Mouse (Mus musculus) stomach, embryonic 16.5 days (tissue): ENCODE results near the gene Oit1. TPM values are rescaled to one million over a fixed set of nuclear protein-coding genes. Genes with fewer than 3 reads are reported as not detected.

Source experiments
- ATAC-seq: fragments of 200-750 bp; cut with Nextera tagmentation; 2 replicates; pipeline ENCODE4 v1.8.0; 2017; ENCODE audit warnings: moderate number of reproducible peaks, moderate TSS enrichment; ENCODE audit not compliant: insufficient read depth, low FRiP score
- H3K27ac ChIP-seq: fragments of 300-500 bp; sonication (generic); 2 replicates; pipeline ENCODE4 v1.5.1; 2014; ENCODE audit warnings: low read length
- H3K27me3 ChIP-seq: fragments of 300-500 bp; sonication (generic); 2 replicates; pipeline ENCODE4 v1.6.1; 2014; ENCODE audit warnings: low read length, control low read depth, mixed read lengths; ENCODE audit not compliant: control insufficient read depth, insufficient read depth
- H3K36me3 ChIP-seq: fragments of 300-500 bp; sonication (generic); 2 replicates; pipeline ENCODE4 v1.6.1; 2014; ENCODE audit warnings: low read length; ENCODE audit not compliant: control insufficient read depth, insufficient read depth
- H3K4me1 ChIP-seq: fragments of 300-500 bp; sonication (generic); 2 replicates; pipeline ENCODE4 v1.6.1; 2014; ENCODE audit warnings: low read length, control low read depth, mixed read lengths; ENCODE audit not compliant: control insufficient read depth, insufficient read depth
- H3K4me2 ChIP-seq: fragments of 300-500 bp; sonication (generic); 2 replicates; pipeline ENCODE4 v1.6.1; 2014; ENCODE audit warnings: low read depth, low read length, mixed read lengths
- H3K4me3 ChIP-seq: fragments of 300-500 bp; sonication (generic); replicated peaks from 2 replicates; pipeline ENCODE4 v1.5.1; 2014; ENCODE audit warnings: mild to moderate bottlenecking, low read length
- H3K9ac ChIP-seq: fragments of 300-500 bp; sonication (generic); 2 replicates; pipeline ENCODE4 v1.6.1; 2014; ENCODE audit warnings: low read length
- H3K9me3 ChIP-seq: fragments of 300-500 bp; sonication (generic); replicated peaks from 2 replicates; pipeline ENCODE4 v1.6.1; 2016; ENCODE audit warnings: low read length, control low read depth; ENCODE audit not compliant: control insufficient read depth
- WGBS: fragments of 180-500 bp; shearing (Covaris S2); extraction: QIAGEN DNeasy Blood & Tissue Kit; methylation state at CpG from one replicate; pipeline ENCODE4 v1.1.7; 2014; 5-methylcytosine and 5-hydroxymethylcytosine counted together
- polyA plus RNA-seq: library from polyadenylated mRNA; unstranded; fragments of >200 nt; fragmentation: Nextera tagmentation; extraction: Ambion mirVana; gene quantifications from 2 replicates; pipeline ENCODE4 v1.2.1, GENCODE M21; 2015

The Oit1 gene
- polyA plus RNA-seq, result 27.6 and 39.6 TPM in 2 replicates

DNA sequence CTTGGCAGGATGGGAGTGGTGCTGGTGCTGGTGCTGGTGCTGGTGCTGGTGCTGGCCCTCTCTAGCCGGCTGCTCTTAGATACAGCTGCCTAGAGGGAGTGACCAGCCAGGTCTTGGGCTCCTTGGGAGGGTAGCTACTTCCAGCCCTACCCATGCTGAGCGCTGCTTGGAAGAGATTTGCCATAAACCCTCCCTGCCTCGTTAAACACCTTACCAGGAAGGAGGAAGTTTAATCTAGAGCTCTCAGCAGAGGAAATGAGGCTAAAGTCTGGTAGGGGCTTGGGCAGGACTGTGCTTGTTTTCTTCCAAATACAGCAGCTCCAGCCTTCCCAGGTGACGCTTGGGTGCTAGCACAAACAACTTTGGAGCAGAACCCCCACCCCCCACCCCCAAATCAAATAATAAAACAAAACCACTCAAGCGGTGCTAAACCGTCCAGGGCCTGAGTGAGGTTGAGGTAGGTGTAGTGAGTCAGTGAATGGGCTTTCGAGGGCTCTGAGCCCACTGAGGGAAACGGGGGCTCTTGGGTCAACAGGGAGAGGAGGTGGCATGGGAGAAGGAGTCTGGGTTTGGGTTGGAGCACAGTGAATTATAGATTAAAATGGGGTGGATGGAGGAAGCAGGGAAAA, at the start of gene Oit1:
Oit1 (minus strand) TSS at position 70 of the 629 bp plus-strand sequence.
- 53% methylated on average over 8 of the region's 8 CpGs for WGBS
- Histone ChIP-seq H3K4me1 (no peaks in the 10 kb centered on the region), H3K9me3 (no peaks in the 10 kb centered on the region), H3K27me3 (no peaks in the 10 kb centered on the region), H3K27ac (peak within 1 kb of the TSS; percentile 55), H3K9ac (no peak within 1 kb of the TSS), H3K4me2 (peak within 1 kb of the TSS; percentile 25), H3K36me3 (no peaks in the 10 kb centered on the region), H3K4me3 (peak within 1 kb of the TSS; percentile 16)
- peak; percentile 86 for ATAC-seq

DNA sequence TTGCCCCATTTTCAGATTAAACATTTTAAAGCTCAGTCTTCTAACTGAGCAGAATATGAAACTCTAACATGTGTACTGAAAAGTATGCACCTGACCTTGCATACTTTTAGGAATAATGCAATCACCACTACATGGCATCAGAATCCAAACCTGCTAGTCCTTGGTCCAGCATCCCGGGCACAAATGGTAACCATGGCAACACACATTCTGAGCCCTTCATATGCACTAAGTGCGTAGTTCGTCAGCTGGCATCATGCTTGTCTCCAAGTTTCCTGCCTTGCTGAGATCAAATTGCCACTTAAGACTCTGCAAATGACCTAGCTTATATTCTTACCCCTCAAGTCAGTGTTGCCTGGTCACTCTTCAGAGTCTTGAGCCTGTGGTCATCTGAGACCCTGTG, 44.3 kb upstream of the Oit1 start:
- Histone ChIP-seq H3K4me3 (no peak overlapping the region), H3K27me3 (no peaks in the 10 kb centered on the region), H3K36me3 (no peaks in the 10 kb centered on the region), H3K9ac (no peak overlapping the region), H3K9me3 (no peaks in the 10 kb centered on the region), H3K4me1 (no peaks in the 10 kb centered on the region), H3K27ac (no peak overlapping the region), H3K4me2 (no peak overlapping the region)
- WGBS, result 87% methylated on average over 3 of the region's 3 CpGs
- ATAC-seq, result no peak

DNA sequence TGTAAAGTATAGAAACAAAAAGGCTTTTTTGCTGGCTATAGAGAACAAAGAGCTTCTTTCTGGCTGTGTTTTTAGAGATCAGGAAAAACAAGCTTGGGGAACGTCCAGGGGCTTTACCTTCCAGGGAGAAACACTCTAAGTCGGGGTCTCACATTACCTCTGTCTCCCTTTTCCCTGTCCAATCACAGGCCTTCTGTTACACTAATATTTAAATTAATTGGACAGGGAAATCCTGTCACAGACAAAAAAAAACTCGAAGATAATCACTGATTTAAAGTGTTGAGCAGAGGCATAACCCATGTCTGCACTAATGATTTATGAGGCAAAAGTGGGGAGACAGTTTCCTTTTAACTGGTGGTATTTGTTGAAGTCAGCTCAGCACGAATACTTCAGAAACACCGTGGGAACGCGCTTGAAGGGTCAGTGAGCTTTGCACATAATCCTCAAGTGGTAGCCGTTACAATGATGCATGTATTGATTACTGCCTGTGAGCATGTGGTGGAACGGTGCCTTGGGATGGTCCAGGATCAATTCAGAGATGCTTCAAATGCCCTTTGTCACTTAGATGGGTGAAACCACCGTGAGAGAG, 42.7 kb upstream of the Oit1 start:
- no peak for ATAC-seq
- Histone ChIP-seq H3K9me3 (no peaks in the 10 kb centered on the region), H3K27me3 (no peaks in the 10 kb centered on the region), H3K4me2 (peak overlapping the region; percentile 29; the same call in 1 of the 2 replicates), H3K36me3 (no peaks in the 10 kb centered on the region), H3K9ac (no peak overlapping the region), H3K4me1 (no peaks in the 10 kb centered on the region), H3K27ac (no peak overlapping the region), H3K4me3 (no peak overlapping the region)
- 12% methylated on average over 10 of the region's 10 CpGs for WGBS

DNA sequence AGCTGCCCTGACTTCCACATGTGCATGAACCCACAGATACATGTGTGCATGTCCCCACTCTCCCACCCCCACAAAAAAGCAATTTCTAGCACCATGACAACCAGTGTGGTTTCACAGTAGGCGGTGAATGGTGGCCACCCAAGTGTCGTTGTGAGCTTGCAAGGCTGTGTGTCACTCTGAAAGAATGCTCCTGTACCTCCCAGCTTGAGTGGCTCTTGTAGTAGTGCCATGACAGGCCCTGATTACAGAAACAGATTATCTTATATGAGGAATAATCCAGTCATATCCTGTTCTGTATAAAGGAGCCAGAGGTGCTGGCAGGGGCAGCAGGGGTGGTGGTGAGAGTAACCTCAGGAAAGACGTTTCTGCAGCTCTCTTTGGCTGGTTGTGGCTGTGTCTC, 40.1 kb upstream of the Oit1 start:
- Histone ChIP-seq H3K27ac (no peak overlapping the region), H3K4me3 (no peak overlapping the region), H3K9ac (no peak overlapping the region), H3K9me3 (no peaks in the 10 kb centered on the region), H3K27me3 (no peaks in the 10 kb centered on the region), H3K4me1 (no peaks in the 10 kb centered on the region), H3K4me2 (no peak overlapping the region), H3K36me3 (no peaks in the 10 kb centered on the region)
- 50% methylated on average over 3 of the region's 3 CpGs for WGBS
- ATAC-seq, result no peak

DNA sequence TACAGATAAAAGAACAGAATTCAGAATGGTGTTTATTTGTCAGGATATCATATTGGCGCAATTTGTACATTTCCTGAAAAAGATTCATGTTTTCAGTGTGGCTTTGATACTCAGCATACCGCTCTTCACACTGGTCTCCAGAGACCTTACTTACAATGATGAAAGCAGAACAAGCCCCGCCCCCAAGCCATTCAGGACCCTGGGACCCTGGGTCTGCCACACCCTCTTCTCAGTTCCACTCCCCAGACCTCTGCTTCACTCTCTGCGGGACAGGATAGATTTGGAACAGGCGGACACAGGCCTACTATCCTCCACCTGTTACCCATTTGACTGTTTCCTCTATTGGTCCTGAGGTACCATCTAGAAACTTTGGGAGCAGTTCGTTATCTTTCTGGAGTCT, 27.4 kb upstream of the Oit1 start:
- 67% methylated on average over 6 of the region's 6 CpGs for WGBS
- ATAC-seq, result no peak
- Histone ChIP-seq H3K27me3 (no peaks in the 10 kb centered on the region), H3K4me3 (no peak overlapping the region), H3K4me1 (no peaks in the 10 kb centered on the region), H3K9me3 (no peaks in the 10 kb centered on the region), H3K27ac (no peak overlapping the region), H3K9ac (no peak overlapping the region), H3K4me2 (no peak overlapping the region), H3K36me3 (no peaks in the 10 kb centered on the region)

DNA sequence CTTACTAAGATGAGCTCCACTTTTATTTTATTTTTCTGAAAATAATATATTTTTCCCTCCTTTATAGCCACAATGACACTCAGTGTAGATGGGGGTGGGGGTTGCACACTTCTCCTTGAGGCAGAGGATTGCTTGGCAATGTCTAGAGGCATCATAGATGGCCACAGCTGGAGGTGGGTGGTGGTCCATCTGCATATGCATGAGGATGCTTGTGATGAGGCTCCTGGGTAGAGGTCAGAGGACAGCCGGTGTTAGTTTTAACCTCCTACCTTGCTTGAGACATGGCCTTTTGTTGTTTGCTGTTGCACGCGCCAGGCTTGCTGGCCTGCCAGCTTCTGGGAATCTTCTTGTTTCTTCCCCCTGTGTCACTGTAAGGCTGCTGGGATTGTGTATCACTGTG, 24.8 kb upstream of the Oit1 start:
- no peaks in the 10 kb centered on the region for H3K27me3 ChIP-seq
- no peak overlapping the region for H3K4me3 ChIP-seq
- ATAC-seq, result no peak
- no peaks in the 10 kb centered on the region for H3K4me1 ChIP-seq
- H3K4me2 ChIP-seq, result no peak overlapping the region
- no peaks in the 10 kb centered on the region for H3K9me3 ChIP-seq
- no peak overlapping the region for H3K9ac ChIP-seq
- no peaks in the 10 kb centered on the region for H3K36me3 ChIP-seq
- no peak overlapping the region for H3K27ac ChIP-seq
- WGBS, result 79% methylated on average over 3 of the region's 3 CpGs

DNA sequence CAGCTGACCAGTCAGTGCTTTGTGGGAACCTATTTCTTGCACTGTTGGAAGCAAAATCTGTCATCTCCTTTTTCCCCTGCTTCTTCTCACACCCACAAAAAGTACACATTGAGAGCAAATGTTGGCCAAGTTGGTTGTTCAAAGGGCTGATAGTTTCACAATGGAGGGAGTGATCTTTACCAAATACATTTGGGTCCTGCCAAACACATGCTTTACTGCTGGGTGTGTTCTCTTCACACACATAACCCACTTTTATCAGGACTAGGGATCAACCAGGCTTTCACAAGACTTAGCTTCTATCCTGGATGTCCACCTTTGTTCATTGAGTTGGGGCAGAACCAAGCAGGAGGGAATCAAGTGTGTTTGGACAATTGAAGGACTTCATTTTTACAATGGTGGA, 20.0 kb upstream of the Oit1 start:
- Histone ChIP-seq H3K4me3 (no peak overlapping the region), H3K4me2 (no peak overlapping the region), H3K9me3 (no peaks in the 10 kb centered on the region), H3K27ac (no peak overlapping the region), H3K36me3 (no peaks in the 10 kb centered on the region), H3K27me3 (no peaks in the 10 kb centered on the region), H3K9ac (no peak overlapping the region), H3K4me1 (no peaks in the 10 kb centered on the region; the same call in 1 of the 2 replicates)
- peak; percentile 61; the same call in 1 of the 2 replicates for ATAC-seq

DNA sequence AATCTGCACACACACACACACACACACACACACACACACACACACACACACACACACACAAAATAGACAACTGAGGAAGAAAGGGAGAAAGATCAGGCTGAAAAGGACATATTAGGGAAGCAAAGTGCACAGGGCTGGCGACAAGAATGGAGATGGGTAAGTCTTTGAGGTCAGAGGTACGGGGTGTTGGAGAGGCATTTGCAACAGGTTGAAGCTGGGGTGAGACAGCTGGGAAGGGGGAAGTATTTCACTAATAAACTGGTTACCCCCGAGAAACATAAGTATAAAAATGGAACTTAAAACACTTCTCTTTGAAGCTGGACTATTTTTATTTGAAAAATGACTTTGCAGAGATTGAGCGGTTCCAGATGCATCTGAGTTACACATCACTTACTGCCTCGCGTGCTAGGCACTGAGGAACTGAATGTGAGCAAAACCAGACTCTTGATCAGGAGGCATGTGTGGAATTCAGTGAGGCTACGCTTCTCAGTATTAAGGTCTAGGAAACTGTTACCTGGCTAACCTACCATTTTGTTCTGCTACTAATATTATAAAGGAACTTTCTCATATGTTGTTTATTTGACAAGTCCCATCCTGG, 17.2 kb upstream of the Oit1 start:
- Histone ChIP-seq H3K36me3 (no peaks in the 10 kb centered on the region), H3K9me3 (no peaks in the 10 kb centered on the region), H3K4me3 (no peak overlapping the region), H3K27ac (no peak overlapping the region), H3K4me1 (no peaks in the 10 kb centered on the region; the same call in 1 of the 2 replicates), H3K4me2 (no peak overlapping the region), H3K27me3 (no peaks in the 10 kb centered on the region), H3K9ac (no peak overlapping the region)
- ATAC-seq, result no peak; the same call in 1 of the 2 replicates
- WGBS, result 52% methylated on average over 7 of the region's 7 CpGs

DNA sequence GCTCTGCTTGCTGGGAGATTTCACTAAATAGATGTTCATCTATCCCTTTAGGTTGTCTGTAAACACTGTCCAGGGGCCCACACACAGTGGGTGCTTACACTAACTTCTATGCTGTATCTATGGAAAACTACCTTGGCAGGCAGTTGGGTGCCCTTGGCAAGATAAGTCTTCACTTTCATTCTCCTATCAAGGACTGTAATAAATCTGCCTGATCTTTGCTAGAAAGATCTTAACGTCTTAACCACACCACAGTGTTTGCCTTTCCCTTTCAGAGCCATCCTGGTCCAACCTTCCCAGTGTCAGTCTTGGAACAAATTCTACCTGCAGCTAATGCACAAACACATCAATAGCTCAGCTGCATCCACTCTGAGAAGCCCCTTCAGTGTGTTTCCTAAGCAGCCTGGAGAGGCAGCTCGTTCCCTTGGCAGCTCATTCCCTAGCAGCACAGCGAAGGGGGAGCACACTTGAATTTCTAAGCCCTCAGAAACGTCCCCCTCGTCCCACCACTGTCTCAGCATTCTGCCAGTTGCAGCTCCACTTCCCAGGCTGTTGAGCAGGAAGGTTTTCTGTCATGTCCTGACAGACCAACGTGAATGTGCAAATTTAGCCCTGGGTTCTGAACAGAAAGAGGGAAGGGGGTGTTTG, 13.7 kb upstream of the Oit1 start:
- Histone ChIP-seq H3K4me2 (no peak overlapping the region), H3K9ac (no peak overlapping the region), H3K27ac (no peak overlapping the region), H3K36me3 (no peaks in the 10 kb centered on the region), H3K4me3 (no peak overlapping the region), H3K4me1 (no peaks in the 10 kb centered on the region; the same call in 1 of the 2 replicates), H3K9me3 (no peaks in the 10 kb centered on the region), H3K27me3 (no peaks in the 10 kb centered on the region)
- WGBS, result 46% methylated on average over 6 of the region's 6 CpGs
- no peak for ATAC-seq
